Mouse (Mus musculus) cerebellum, adult 9-10 months (tissue): ENCODE results near the gene Smim23.

Experiments used
- DNase-seq: peaks from one replicate; pipeline ENCODE4 v3.0.0; 2022

Smim23 gene

DNA sequence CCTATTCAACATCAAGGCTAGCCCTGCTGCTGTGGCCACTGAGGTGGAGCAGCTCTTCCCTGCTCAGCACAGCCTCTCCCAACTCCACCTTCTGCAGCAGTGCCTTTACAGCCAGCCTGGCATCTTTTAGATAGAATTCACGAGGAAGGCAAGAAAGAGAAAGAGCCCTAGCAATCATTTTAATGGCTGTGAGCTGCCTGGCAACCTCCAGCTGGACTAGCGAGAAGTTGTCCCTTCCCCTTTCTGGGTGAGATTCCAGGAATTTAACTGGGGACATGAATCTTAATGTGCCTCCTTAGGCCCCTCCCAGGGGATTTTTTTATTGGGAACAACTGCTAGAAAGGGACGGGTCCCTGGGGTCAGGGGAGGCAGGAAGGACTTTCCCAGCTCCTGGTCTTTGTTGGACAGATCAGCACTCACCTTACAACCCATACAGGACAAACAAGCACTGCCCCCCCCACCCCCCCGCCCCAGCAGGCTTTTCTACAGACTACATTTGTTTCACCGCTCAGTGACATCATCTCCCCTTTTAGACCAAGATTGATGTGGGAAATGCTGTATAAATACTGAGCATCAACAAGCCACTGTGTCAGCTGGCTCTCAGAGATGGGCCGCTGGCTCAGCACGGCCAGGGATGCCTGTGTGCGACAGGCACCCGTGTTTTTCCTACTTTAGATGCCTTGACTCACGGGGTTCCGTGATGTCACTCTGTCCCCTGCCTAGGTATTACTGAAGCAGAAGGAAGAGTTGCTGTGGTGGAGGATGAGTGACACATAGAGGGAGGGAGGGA is 43.5 kb downstream of the Smim23 start:
- peak; percentile 12 for DNase-seq

GRCm38 (mm10) chr11:32768642-32769343 is 55.6 kb downstream of the Smim23 start:
- DNase-seq, result no peak
